Mouse (Mus musculus) neutrophil, adult 5-6 weeks (primary cell): Measurements from ENCODE around the gene Smc1a. TPM values are rescaled to one million over a fixed set of nuclear protein-coding genes. Genes with fewer than 3 reads are reported as not detected.
"Not testable (repeated sequence)": the region's sequence is repeated elsewhere in the genome, so short reads cannot be mapped to it uniquely, and the experiment has no call there.

Experiments
- ATAC-seq: fragments of 151-379, 151-347 bp; 2 replicates; pipeline ENCODE4 v1.8.0; 2017; ENCODE audit warnings: mild to moderate bottlenecking, moderate TSS enrichment; ENCODE audit not compliant: insufficient number of reproducible peaks, poor library complexity, low FRiP score, severe bottlenecking; ENCODE audit errors: extremely low read depth
- total RNA-seq: library from RNA; stranded (forward); fragments of 200-1000 nt; gene quantifications from 2 replicates; pipeline ENCODE4 v1.2.3, GENCODE M21; 2017

Smc1a gene
- 133 and 134 TPM in 2 replicates for total RNA-seq

GRCm38 (mm10) chrX:152016151-152017145 lies at the start of gene Smc1a, which contains the start of gene Ribc1:
Gene Smc1a (plus strand): TSS chrX:152016428.
Gene Ribc1 (minus strand): TSS chrX:152016295.
- peak; percentile 97 for ATAC-seq

DNA sequence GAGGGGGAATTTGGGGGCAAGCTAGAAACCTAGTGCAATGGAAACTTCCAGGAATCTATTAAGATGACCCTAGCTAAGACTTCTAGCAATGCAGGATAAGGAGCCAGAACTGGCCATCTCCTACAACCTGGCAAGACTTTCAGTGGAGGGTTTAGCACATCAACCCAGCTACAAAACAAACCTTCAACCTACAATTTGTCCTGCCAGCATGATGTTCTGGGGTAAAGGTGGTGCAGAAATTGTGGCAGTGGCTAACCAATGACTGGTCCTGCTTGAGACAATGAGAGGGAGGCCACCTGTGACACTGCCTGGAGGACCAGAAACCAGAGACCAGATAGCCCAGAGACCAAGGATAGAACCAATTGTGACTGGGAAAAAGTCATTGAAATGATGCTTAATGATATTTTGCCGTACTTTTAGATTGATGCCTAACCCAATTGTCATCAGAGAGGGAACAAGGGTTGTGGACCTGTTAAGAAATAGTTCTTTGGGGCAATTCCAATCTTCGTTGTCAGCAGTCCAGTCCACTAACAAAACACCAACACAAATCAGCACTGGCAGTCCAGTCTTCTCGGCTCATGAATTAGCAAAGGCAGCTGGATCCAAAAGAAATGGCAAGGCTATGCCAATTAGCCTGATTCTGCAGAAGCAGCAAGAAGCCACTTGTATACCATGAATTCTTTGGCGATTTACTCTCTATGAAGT lies 17.1 kb upstream of the Smc1a start:
- no peak for ATAC-seq

GRCm38 (mm10) chrX:152001182-152001684 lies 15.0 kb upstream of the Smc1a start:
- ATAC-seq: no peak

DNA sequence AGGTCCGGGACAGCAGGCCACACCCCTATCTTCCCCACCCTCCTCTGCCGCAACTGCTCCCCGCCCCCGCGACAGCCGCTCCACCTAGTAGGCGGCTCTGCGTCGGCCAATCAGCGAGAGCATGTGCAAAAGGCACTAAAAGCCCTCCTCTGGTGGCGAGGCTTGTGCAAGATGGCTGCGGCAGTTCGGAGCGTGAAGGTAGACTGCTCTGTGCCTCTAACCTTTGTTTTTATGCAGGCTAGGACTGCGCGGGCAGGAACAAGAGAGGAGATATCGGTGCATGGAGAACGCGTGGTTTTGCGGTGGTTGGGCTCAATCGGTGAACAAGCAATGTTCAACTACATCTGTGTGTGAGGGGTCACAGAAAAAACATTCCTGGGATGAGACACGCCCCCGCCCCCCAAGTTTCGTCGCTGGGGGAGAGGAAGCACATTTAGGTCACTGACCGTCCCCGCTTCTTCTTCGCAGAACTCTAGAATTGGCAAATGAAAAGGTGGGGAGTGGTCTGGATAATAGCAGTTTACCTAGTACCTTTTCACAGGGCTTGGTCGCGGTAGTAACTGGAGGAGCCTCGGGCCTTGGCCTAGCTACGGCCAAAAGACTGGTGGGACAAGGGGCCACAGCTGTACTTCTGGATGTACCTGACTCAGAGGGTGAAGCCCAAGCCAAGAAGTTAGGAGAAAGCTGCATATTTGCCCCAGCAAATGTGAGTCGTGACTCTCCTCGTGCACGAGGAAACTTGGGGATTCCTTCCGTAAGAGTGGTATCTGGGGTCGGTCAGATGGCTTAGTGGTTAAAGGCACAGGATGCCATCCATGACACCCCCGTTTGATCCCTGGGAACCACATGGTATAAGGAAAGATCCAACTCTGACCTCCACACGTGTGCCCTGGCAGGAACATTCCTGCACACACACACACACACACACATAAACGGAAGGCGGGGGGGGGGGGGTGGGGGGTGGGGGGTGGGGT lies 14.2 kb upstream of the Smc1a start, which contains the start of gene Hsd17b10:
Hsd17b10 (plus strand) TSS at position 109 of the 974 bp plus-strand sequence.
- ATAC-seq: peak; percentile 97

GRCm38 (mm10) chrX:152002865-152003264 lies 13.4 kb upstream of the Smc1a start:
- ATAC-seq: no peak

DNA sequence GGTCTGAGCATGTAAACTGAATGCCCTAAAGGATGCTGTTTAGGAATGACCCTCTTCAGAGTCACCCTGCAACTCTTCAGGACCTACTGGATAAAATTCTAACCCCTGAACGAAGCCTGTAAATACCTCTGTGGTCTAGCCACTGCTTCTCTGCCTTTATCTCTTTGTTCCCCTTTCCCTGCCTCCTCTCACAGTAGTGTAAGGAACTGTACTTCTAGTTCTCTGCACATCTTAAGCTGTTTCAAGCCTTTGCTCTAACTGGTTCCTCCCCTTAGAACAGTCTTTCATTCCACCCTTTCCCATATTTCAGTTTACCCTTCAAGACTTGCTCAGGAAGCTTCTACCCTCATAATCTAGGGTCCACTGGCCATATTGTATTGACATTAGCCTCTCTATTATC lies 8.4 kb upstream of the Smc1a start:
- no peak for ATAC-seq

DNA sequence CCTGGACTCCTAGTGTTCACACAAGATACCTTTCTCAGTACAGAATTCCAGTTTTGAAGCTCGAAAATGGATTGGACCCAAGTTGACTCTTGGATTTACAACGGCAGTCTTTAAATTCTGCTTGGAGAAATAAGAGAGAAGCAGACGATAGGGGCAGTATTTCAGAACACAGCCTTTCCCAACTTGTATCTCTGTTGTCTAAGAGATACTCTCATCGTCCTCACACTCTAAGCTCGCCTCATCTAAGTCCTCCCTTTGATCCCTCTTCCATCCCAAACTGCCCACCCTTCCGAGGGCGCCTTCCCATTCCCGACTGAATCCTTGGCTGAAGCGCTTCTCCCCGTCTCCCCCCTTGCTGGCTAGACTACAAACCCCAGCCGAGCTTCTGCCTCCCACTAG lies 477 bp upstream of the Smc1a start:
- no peak for ATAC-seq

GRCm38 (mm10) chrX:152017186-152017585 lies 958 bp downstream of the Smc1a start:
- no peak for ATAC-seq

DNA sequence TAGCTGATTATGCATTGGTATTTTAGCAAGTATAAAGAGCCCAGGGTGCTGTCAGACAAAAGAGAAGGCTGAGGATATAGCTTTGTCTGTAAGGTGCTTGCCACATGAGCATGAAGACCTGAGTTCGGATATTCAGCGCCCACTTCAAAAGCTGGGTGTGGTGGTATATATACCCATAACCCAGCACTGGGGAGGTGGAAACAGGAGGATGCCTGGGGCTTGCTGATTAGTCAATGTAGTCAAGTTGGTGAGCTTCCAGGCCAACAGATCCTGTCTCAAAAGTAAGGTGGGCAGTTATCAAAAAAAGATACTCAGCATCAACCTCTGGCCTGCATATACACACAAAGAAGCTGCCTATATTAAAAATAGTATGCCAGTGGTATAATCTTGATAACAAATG lies 3.1 kb downstream of the Smc1a start:
- no peak for ATAC-seq

GRCm38 (mm10) chrX:152039865-152040264 lies 23.6 kb downstream of the Smc1a start:
- ATAC-seq: no peak

DNA sequence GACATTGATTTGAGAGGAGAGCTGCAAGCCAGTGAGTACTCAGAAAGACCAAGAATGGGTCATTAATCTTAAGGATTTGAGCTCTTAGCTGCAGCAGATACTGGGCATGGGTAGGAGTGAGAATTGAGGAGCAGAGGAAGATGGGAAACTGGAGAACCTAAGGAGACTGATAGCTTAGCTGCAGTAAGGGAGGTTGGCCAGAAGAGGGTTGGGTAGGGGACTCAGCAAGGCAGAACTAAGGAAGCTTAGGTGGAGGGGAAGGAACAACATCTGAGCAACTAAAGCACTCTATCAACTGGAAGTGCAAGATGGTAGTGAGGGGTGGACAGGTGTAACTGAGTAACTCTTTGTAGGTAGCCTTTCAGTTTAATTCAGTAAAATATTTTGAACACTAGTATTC lies 31.0 kb downstream of the Smc1a start:
- no peak for ATAC-seq

DNA sequence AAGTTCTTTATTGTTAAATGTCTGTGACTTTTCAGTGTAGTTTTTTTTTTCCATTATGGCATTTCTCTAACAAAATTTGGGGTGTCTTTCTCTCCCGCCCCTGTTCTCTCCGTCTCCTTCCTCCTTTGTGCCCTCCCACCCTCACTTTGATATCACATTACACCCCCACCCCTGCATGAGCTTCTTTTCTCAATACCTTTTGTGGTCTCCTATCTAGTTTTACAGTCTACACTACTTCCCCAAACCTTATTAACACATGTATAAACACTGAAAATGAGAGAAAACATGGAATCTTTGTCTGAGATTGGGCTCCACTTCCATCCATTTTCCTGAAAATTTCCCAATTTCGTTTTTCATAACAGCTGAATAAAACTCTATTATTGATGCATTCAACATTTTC lies 36.3 kb downstream of the Smc1a start:
- ATAC-seq: no peak

GRCm38 (mm10) chrX:152054094-152054493 lies 37.9 kb downstream of the Smc1a start:
- ATAC-seq: no peak

GRCm38 (mm10) chrX:152065674-152066073 lies 49.4 kb downstream of the Smc1a start:
- no peak for ATAC-seq

DNA sequence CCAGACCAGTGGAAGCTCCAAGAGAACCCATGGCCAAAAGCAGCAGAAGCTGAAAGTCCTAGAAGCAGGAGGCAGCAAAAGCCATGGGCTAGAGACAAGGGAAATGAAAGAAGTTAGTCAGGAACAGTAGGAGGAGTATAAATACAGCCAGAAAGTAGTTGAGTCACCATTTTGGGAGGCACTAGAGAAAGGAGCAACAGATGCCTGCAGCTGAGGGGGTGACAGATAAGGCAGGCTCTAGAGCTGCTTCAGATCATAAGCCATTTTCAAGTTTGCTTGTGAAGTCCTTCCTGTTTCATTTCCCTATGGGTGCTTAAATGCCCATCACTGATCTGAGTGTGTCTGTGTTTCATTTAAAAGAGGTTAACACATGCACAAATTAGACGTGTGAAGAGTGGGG lies 51.6 kb downstream of the Smc1a start:
- no peak for ATAC-seq

- not testable (repeated sequence) for ATAC-seq
Measured at GRCm38 (mm10) chrX:152089832-152090614, 73.8 kb downstream of the Smc1a start.

GRCm38 (mm10) chrX:152097572-152097971 lies 81.3 kb downstream of the Smc1a start:
- ATAC-seq: no peak
